Mouse (Mus musculus) mesoderm, embryonic 11.5 days (tissue): ENCODE results near the gene Pde4d.
A peak's percentile ranks its signal among the peaks of the same experiment; 100 is the strongest.

Source experiments
- DNase-seq: peaks from one replicate; pipeline ENCODE4 v3.0.0-alpha.2; 2012; ENCODE audit warnings: low read depth, low spot score

Gene Pde4d

GRCm38 (mm10) chr13:108449116-108450097, at the start of gene Pde4d:
Pde4d (plus strand) TSS chr13:108449948.
- peak; percentile 8 for DNase-seq

DNA sequence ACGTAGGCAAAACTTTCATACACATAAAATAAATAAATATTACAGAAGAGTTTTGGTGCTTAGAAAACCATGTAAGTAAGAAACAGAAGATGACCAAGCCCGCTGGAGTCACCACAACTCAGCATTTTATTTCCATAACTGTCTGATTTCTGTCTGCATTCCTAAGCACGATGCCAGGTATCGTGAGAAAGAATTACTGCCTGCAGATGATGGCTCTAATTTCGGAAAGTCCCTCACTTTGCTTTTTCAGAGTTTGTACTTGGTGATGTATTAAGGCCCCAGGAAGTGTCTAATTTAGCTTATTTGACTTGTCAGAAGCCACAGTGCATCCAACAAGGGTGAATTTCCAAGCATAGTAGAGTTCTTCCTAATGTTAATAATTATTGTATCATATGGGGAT, 46.6 kb upstream of the Pde4d start:
- no peak for DNase-seq

- no peak for DNase-seq
Observed at GRCm38 (mm10) chr13:108404372-108404771, 45.4 kb upstream of the Pde4d start.

- no peak for DNase-seq
Observed at GRCm38 (mm10) chr13:108415464-108415863, 34.3 kb upstream of the Pde4d start.

DNA sequence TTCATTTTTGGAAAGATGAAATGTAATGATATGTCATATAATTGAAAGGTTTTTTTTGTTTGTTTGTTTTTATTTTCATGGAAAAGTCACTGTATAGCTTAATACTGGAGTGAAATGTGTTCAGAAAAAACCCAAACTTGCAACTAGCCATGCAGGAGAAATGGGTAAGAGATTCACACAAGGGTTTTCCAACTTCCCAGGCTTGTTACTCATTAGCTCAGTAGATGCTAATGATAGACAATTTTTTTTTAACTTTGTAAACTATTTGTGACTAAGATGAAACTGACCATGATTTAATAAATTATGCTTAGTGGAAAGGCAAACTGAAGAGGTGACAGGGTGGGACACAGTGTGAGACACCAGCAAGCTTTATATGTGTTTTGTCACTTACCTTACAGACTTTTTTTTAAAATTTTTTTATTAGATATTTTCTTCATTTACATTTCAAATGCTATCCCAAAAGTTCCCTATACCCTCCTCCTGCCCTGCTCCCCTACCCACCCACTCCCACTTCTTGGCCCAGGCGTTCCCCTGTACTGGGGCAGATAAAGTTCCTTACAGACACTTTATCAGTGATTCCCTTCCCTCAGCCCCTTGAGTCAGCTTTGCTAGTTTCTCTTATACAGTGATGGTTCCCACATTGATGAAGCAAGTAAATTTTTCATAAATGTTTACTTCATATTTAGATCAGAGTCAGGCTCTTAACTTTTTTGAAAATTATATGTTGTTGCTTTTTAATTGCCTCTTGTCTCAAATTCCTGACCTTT, 30.8 kb upstream of the Pde4d start:
- DNase-seq = no peak

GRCm38 (mm10) chr13:108426322-108426721, 23.4 kb upstream of the Pde4d start:
- DNase-seq = no peak

DNA sequence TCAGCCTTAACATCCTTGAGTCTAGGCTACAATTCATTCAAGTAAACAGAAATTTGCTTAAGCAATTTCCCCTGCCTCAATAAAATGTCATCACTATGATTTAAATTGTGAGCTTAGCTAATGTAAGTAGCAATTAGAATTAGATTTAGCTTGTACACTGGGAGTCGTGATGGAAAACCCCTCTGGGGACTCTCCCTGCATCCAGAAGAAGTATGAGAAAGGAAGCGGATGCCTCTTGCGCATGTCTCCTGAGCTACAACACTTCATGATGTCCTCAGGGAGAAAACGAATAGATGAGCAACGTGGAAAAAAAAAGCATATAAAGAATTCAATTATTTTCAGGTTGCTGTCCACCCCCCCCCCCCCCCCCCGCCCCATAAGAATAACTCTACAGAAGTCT, 20.9 kb upstream of the Pde4d start:
- no peak for DNase-seq

DNA sequence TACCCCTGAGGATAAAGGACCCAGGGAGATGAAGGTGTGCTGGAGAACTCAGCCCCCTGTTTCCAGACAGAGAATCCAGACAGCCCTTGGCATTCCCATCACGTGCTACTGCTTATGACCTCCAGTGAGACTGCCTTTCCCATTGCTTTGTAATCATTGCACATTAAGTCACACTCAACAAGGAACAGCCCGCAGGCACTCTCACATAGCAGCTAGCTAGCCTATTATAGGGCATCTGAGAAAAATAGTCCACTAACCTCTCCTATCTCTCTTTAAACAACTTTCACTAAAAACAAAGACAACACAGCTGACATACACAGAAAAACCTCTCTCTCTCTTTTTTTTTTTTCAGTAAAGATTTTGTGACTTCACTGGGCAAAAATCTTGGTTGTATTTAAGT, 20.1 kb upstream of the Pde4d start:
- no peak for DNase-seq

DNA sequence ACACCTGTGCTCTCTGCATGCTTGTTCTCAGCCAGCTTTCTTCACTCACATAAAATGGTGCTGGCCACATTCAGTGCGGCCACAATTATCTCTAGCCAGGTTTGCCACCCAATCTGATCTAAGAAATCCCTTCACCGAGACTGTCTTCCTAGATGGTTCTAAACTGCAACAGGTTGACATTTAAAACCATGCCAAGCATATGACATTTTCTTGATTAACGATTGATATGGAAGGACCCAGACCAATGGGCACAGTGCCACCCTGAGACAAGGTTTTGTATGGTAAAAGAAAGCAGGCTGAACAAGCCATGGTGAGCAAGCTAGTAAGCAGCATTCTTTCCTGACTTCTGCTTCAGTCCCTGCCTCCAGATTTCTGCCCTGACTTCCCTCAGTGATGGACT, 18.0 kb upstream of the Pde4d start:
- DNase-seq = no peak

GRCm38 (mm10) chr13:108435687-108436086, 14.1 kb upstream of the Pde4d start:
- no peak for DNase-seq

GRCm38 (mm10) chr13:108437424-108437823, 12.3 kb upstream of the Pde4d start:
- no peak for DNase-seq

DNA sequence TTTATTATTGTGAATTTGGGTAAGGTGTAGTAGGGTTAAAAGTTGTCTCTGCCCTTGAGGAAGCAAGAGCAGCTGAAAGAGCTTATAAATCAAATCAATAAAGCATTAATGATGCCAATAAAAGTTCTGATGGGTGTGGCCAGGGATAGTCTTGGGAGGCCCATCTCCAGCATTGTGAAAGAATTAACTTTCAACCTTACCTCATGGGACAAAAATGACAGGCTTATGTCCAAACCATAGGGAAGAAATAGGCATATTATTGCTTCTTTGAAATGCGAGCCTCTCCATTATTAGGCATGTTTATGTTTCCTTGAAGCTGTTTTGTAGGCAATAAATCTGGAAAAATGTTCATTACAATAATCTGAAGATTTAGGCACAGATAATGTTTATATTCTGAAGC, 10.7 kb upstream of the Pde4d start:
- DNase-seq = no peak

DNA sequence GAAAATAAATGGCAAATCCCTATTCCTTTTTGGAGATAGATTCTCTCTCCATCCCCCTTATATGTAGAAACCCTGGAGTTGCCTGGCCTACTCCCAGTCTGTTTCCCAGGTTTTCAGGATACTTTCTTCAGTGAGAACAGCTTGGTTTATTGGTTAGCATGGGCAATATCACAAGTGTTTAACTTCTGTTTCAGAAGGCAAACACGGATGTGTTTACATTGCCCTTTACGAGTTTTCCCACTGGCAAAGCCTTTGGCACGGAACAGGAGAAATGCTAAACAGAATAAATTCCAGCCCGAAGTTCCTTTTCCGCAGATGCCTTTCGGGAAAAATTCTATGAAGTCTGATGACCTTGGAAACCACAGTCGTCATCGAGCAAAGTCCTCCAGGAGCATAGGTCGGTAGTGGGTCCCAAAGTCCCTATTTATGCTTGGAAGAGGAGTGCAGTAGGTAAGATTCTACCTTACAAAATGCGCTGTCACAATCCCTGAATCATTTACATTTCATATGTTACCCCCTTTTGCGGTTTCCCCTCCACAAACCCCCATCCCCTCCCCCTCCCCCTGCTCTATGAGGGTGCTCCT, 1.3 kb upstream of the Pde4d start:
- no peak for DNase-seq

GRCm38 (mm10) chr13:108451122-108451521, 1.4 kb downstream of the Pde4d start:
- no peak for DNase-seq

DNA sequence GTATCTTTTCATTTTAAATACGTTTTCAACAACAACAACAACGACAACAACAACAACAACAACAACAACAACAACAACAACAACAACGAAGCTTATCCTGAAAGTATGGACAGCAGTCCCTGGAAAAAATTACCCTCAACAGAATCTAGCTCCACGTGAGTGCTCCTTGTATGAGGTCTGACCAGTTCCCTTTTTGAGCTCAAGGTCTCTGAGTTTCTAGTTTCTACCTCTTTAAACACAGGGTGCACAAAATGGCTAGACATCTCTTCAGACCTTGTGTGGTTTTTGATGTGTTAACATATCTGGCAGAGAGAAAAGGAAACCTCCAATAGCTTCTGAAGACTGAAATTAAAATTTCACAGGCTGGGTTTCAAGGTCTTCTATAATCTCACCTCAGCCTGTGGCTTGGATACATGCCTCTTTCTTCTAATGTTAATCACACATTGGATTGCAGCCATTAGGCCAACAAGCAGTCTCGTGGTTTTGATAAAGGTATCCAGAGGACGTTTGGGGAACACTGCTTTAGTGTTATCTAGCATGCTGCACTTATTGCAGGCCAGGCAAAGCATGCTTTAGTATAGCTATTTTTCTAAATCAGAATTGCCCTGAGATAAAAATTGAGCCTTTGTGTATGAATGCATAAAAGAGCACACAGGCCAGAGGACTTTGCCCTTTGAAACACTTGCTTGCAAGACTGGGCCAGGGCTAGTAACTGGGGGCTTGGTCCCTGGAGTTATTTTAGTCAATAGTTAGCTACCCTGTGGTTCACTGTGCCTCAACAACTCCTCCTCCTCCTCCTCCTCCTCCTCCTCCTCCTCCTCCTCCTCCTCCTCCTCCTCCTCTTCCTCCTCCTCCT, 3.5 kb downstream of the Pde4d start:
- DNase-seq = no peak

DNA sequence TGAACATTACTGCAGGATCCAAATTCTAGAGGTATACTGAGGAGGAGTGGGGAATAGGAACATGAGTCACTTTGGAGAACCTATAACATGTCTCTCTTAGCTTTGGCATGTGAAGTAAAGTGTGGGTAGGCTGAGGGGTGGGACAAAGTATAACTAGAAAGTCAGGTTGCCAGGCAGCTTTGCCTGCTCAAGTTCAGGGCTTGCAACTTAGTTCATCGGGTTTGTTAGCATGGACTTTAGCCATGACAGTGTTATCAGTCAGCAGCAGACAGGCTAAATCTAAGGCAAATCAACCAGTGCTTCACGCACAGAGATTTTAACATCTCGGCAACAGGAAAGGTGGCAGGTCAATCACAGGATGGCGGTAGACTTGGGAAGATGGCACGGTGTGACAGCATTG, 12.8 kb downstream of the Pde4d start:
- DNase-seq = no peak

- no peak for DNase-seq
Observed at GRCm38 (mm10) chr13:108465755-108466154, 16.0 kb downstream of the Pde4d start.

- no peak for DNase-seq
Observed at GRCm38 (mm10) chr13:108467046-108467445, 17.3 kb downstream of the Pde4d start.

DNA sequence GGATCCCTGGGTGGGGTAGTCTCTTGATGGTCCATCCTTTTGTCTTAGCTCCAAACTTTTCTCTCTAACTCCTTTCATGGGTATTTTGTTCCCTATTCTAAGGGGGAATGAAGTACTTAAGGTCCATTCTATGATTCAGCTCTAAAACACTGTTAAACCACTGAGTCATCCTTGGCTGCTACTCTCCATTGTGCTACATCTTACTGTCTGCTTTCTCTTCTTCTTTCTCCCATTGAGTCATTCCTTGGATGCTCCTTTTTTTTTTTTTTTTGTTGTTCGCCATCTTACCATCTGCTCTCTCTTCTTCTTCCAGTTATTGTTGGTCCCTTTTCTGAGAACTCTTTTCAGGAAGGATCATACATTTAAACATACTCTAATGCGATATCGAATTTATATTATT, 30.7 kb downstream of the Pde4d start:
- no peak for DNase-seq

- no peak for DNase-seq
Observed at GRCm38 (mm10) chr13:108485036-108485435, 35.3 kb downstream of the Pde4d start.

- DNase-seq = no peak
Observed at GRCm38 (mm10) chr13:108487066-108487465, 37.3 kb downstream of the Pde4d start.
